25 mouse cellular contexts compared by ENCODE assay signal in genomic region chr4:33988466-33989089, GRCm38 (mm10).
DNase-seq lines count a peak whose midpoint lies in the region; ATAC-seq and TF ChIP-seq lines count a peak whose summit lies in the region.
"Had no signal": no experiment of that assay in that cellular context is flagged by ENCODE, and none has a peak within 500 bp of the region (broad histone marks: within the 10 kb centered on the region; RNA-seq: fewer than 3 reads in every experiment).

No protein-coding gene starts in this region.

- no peaks in the 10 kb centered on the region for H3K27me3 ChIP-seq in thymus, adult 2 months (ENCODE audit: control insufficient read depth, insufficient read depth, low read length)
- H3K27me3 ChIP-seq in hindbrain, embryonic 14.5 days (ENCODE audit: control insufficient read depth, insufficient read depth, low read length): no peaks in the 10 kb centered on the region
- H3K27me3 ChIP-seq: CH12.LX; embryonic facial prominence, embryonic 15.5 days; heart, embryonic 13.5 days; hindbrain, embryonic 12.5 days had no signal

- no peaks in the 10 kb centered on the region for H3K36me3 ChIP-seq in thymus, adult 2 months (ENCODE audit: control insufficient read depth, insufficient read depth, low read length)
- no peaks in the 10 kb centered on the region for H3K36me3 ChIP-seq in hindbrain, embryonic 14.5 days (replicated peaks; ENCODE audit: control insufficient read depth, insufficient read depth)
- H3K36me3 ChIP-seq: embryonic facial prominence, embryonic 15.5 days; forebrain, embryonic 10.5 days; heart, embryonic 13.5 days; hindbrain, embryonic 12.5 days had no signal

- 22% methylated on average over 5 of the region's 5 CpGs for WGBS in thymus, adult 2 months
- 89% methylated on average over 5 of the region's 5 CpGs for WGBS in hindbrain, embryonic 14.5 days

- H3K4me3 ChIP-seq in thymus, adult 2 months (ENCODE audit: control insufficient read depth, insufficient read depth, low read length): no peak overlapping the region
- no peak overlapping the region for H3K4me3 ChIP-seq in hindbrain, embryonic 14.5 days (replicated peaks; ENCODE audit: low read length)
- H3K4me3 ChIP-seq: embryonic facial prominence, embryonic 15.5 days; erythroblast, embryonic 14.5 days; forebrain, embryonic 10.5 days; gastrocnemius, adult 2 months; heart, embryonic 13.5 days; hindbrain, embryonic 12.5 days had no signal

- no peak overlapping the region; the same call in 1 of the 2 replicates for H3K27ac ChIP-seq in thymus, adult 2 months (ENCODE audit: control insufficient read depth, insufficient read depth, low read length)
- no peak overlapping the region for H3K27ac ChIP-seq in hindbrain, embryonic 14.5 days
- H3K27ac ChIP-seq: embryonic facial prominence, embryonic 15.5 days; forebrain, embryonic 10.5 days; gastrocnemius, adult 2 months; heart, embryonic 13.5 days; hindbrain, embryonic 12.5 days; hindbrain, postnatal 0 days had no signal

- TF ChIP-seq CTCF in thymus, adult 2 months (IDR thresholded peaks at IDR 0.05; ENCODE audit: borderline replicate concordance, control insufficient read depth, extremely low read depth, insufficient read depth, low read length, poor library complexity): no peak

- H3K9ac ChIP-seq in hindbrain, embryonic 14.5 days: no peak overlapping the region
- H3K9ac ChIP-seq: embryonic facial prominence, embryonic 15.5 days; heart, embryonic 13.5 days; hindbrain, embryonic 12.5 days had no signal

- no peak for TF ChIP-seq POLR2A in thymus, adult 2 months (IDR thresholded peaks at IDR 0.05; ENCODE audit: control insufficient read depth, extremely low read depth, insufficient read depth, low read length, poor library complexity)

- no peak for ATAC-seq in hindbrain, embryonic 14.5 days (ENCODE audit: low FRiP score)
- ATAC-seq: forebrain, embryonic 14.5 days; hindbrain, postnatal 0 days; Patski had no signal

- H3K4me2 ChIP-seq in hindbrain, embryonic 14.5 days (replicated peaks): no peak overlapping the region
- H3K4me2 ChIP-seq: embryonic facial prominence, embryonic 15.5 days; heart, embryonic 13.5 days; hindbrain, embryonic 12.5 days had no signal

- DNase-seq in thymus, postnatal 25 days: peak; percentile 21
- DNase-seq in thymus, adult 2 months: no peak
- peak; percentile 35 for DNase-seq in T-cell, adult 2 months (ENCODE audit: low spot score)
- peak; percentile 74 for DNase-seq in naive thymus-derived CD4-positive, alpha-beta T cell, adult 2 months (ENCODE audit: low read depth)
- no peak for DNase-seq in cerebellum, adult 11-12 months
- DNase-seq in hindbrain, embryonic 14.5 days (ENCODE audit: low spot score): no peak
- no peak for DNase-seq in urinary bladder, postnatal 14 days (ENCODE audit: low spot score)
- DNase-seq: adrenal gland, adult 8-10 months; adrenal gland, postnatal 36 days; cerebellum, adult 8-10 months; cerebellum, postnatal 14 days; embryo, embryonic 11 days; gastrocnemius, adult 2 months; gastrocnemius, postnatal 36 days; heart, adult 11 months; heart, postnatal 4 days had no signal

- H3K9me3 ChIP-seq in hindbrain, embryonic 14.5 days (ENCODE audit: control insufficient read depth, low read length): no peaks in the 10 kb centered on the region
- H3K9me3 ChIP-seq: embryonic facial prominence, embryonic 15.5 days; forebrain, embryonic 10.5 days; heart, embryonic 13.5 days; hindbrain, embryonic 12.5 days had no signal

- peaks cover 3% of the 10 kb centered on the region for H3K4me1 ChIP-seq in thymus, adult 2 months (replicated peaks; ENCODE audit: control insufficient read depth, insufficient read depth, low read length)
- H3K4me1 ChIP-seq in hindbrain, embryonic 14.5 days (replicated peaks; ENCODE audit: control insufficient read depth, insufficient read depth, low read length): no peaks in the 10 kb centered on the region
- H3K4me1 ChIP-seq: embryonic facial prominence, embryonic 15.5 days; forebrain, embryonic 10.5 days; heart, embryonic 13.5 days; hindbrain, embryonic 12.5 days had no signal

Comparison
In these comparisons a context has a peak if more than half of its experiments do, and no peak if none do; other contexts are left out.
1. DNase-seq: peak in thymus, postnatal 25 days (single experiment), T-cell, adult 2 months (single experiment) and naive thymus-derived CD4-positive, alpha-beta T cell, adult 2 months (single experiment); none in thymus, adult 2 months (single experiment), cerebellum, adult 11-12 months (single experiment), hindbrain, embryonic 14.5 days (single experiment) and urinary bladder, postnatal 14 days (single experiment).